Mouse (Mus musculus) spleen, adult 18-20 months (tissue): ENCODE results near the gene Ccdc170.
A peak's percentile ranks its signal among the peaks of the same experiment; 100 is the strongest.

Experiments used
- DNase-seq, 2 experiments: peaks; one replicate each; pipeline ENCODE4 v3.0.0; 2022; ENCODE audit warnings: mixed read lengths in 2 of 2

Ccdc170 gene

GRCm38 (mm10) chr10:4522116-4522515 lies 39.8 kb downstream of the Ccdc170 start:
- no peak for DNase-seq

GRCm38 (mm10) chr10:4523078-4523477 lies 40.8 kb downstream of the Ccdc170 start:
- no peak for DNase-seq

GRCm38 (mm10) chr10:4528043-4528442 lies 45.7 kb downstream of the Ccdc170 start:
- DNase-seq = no peak

GRCm38 (mm10) chr10:4530638-4531235 lies 48.4 kb downstream of the Ccdc170 start:
- no peak for DNase-seq

GRCm38 (mm10) chr10:4531933-4532332 lies 49.6 kb downstream of the Ccdc170 start:
- DNase-seq = no peak

- DNase-seq = no peak
Observed at GRCm38 (mm10) chr10:4532731-4533130, 50.4 kb downstream of the Ccdc170 start.

- no peak for DNase-seq
Observed at GRCm38 (mm10) chr10:4533873-4534272, 51.6 kb downstream of the Ccdc170 start.

- DNase-seq = no peak
Observed at GRCm38 (mm10) chr10:4545550-4545949, 63.2 kb downstream of the Ccdc170 start.

GRCm38 (mm10) chr10:4553442-4554119 lies 71.3 kb downstream of the Ccdc170 start:
- DNase-seq = no peak

GRCm38 (mm10) chr10:4556842-4557377 lies 74.6 kb downstream of the Ccdc170 start:
- no peak for DNase-seq

GRCm38 (mm10) chr10:4559132-4559531 lies 76.8 kb downstream of the Ccdc170 start:
- no peak for DNase-seq

- no peak for DNase-seq
Observed at GRCm38 (mm10) chr10:4565148-4565547, 82.8 kb downstream of the Ccdc170 start.

GRCm38 (mm10) chr10:4570778-4571177 lies 88.5 kb downstream of the Ccdc170 start:
- DNase-seq = no peak

GRCm38 (mm10) chr10:4571304-4571703 lies 89.0 kb downstream of the Ccdc170 start:
- DNase-seq = no peak

GRCm38 (mm10) chr10:4581905-4582304 lies 99.6 kb downstream of the Ccdc170 start:
- DNase-seq = no peak

- no peak for DNase-seq
Observed at GRCm38 (mm10) chr10:4586691-4587090, 104.4 kb downstream of the Ccdc170 start.

GRCm38 (mm10) chr10:4589576-4589975 lies 107.3 kb downstream of the Ccdc170 start:
- DNase-seq = no peak

GRCm38 (mm10) chr10:4590956-4591355 lies 108.7 kb downstream of the Ccdc170 start:
- no peak for DNase-seq

- DNase-seq = no peak
Observed at GRCm38 (mm10) chr10:4593828-4594227, 111.5 kb downstream of the Ccdc170 start.

- DNase-seq = no peak
Observed at GRCm38 (mm10) chr10:4597211-4597610, 114.9 kb downstream of the Ccdc170 start.

- DNase-seq = peak in 1 of 2 experiments; percentile 53
Observed at GRCm38 (mm10) chr10:4598244-4598842, 116.0 kb downstream of the Ccdc170 start.

- DNase-seq = no peak
Observed at GRCm38 (mm10) chr10:4598916-4599315, 116.6 kb downstream of the Ccdc170 start.

- no peak for DNase-seq
Observed at GRCm38 (mm10) chr10:4599591-4599990, 117.3 kb downstream of the Ccdc170 start.
